Mouse (Mus musculus): ENCODE measurements around the gene Tmsb15l. TPM values are rescaled to one million over a fixed set of nuclear protein-coding genes. Genes with fewer than 3 reads are reported as not detected.

The Tmsb15l gene
- polyA plus RNA-seq, 1 experiment: not detected

DNA sequence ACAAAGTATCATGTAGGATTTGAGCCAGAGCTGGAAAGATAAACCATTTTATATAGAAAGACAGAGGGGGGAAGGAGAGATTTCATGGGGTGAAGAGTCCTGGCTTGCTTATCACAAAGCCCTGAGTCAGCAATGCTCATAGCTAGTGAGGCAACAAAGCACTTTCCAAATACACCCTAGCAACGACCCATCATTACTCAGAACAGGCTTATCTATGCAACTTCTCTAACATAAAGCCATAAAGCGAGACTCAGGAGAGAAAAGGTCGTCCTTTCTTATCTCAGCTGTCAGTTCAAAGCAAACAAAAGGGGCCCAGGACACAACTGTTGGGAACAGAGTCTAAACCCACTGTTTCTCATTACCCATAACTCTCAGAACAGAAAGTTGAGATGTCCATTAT is 38.7 kb downstream of the Tmsb15l start:
- no peaks in the 10 kb centered on the region for H3K27me3 ChIP-seq (ENCODE audit: control insufficient read depth, insufficient read depth, insufficient read length)
- TF ChIP-seq USF1 (IDR thresholded peaks at IDR 0.05; ENCODE audit: low read depth) (no peak), SRF (IDR thresholded peaks at IDR 0.05; ENCODE audit: control insufficient read depth, insufficient read length, low read depth) (no peak), MYOD1 (IDR thresholded peaks at IDR 0.05; ENCODE audit: control insufficient read depth in 1 of 3, insufficient read length in 2 of 3, low read depth in 2 of 3) (no peak), TCF3 (IDR thresholded peaks at IDR 0.05; ENCODE audit: insufficient read length, low read depth) (no peak), E2F4 (IDR thresholded peaks at IDR 0.05; ENCODE audit: insufficient read depth) (no peak), TCF12 (IDR thresholded peaks at IDR 0.05; ENCODE audit: insufficient read depth, poor library complexity, severe bottlenecking) (no peak), REST (IDR thresholded peaks at IDR 0.05; ENCODE audit: insufficient read depth, insufficient read length) (no peak), MAX (IDR thresholded peaks at IDR 0.05; ENCODE audit: low read depth) (no peak), POLR2AphosphoS2 (IDR thresholded peaks at IDR 0.05; ENCODE audit: insufficient read length, low read depth) (no peak)
- no peak overlapping the region for H3K4me3 ChIP-seq
- no peaks in the 10 kb centered on the region for H3K79me2 ChIP-seq (ENCODE audit: control insufficient read depth, insufficient read depth)
- H3K4me2 ChIP-seq (ENCODE audit: low read depth): no peak overlapping the region
- H3K36me3 ChIP-seq (ENCODE audit: control insufficient read depth, insufficient read depth): no peaks in the 10 kb centered on the region
- no peak overlapping the region for H3ac ChIP-seq (ENCODE audit: control insufficient read depth, insufficient read length)

DNA sequence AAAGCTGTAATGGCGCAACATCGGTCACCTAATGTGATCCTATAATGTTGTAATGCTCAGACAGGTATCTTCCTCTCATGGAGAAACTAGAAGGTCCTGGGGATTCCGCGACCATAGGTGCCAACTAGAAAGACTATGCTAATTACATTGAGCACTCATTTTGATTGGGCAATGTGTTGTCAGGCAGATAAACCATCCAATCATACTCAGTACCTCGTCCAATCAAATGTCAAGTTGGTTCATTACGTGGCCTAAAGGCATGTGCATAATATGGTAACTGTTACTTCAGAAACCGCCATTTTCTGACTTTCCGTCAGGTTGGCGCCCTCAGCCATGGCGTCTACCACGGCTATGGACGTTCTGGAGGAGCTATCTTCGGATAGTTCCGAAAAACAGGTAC is 49.6 kb downstream of the Tmsb15l start, which contains the start of gene H2bfm:
TSS of gene H2bfm (plus strand) at position 295 of the 400 bp plus-strand sequence.
- Histone ChIP-seq H3K36me3 (ENCODE audit: control insufficient read depth, insufficient read depth) (no peaks in the 10 kb centered on the region), H3ac (ENCODE audit: control insufficient read depth, insufficient read length) (no peak within 1 kb of the TSS), H3K79me2 (ENCODE audit: control insufficient read depth, insufficient read depth) (no peaks in the 10 kb centered on the region), H3K27me3 (ENCODE audit: control insufficient read depth, insufficient read depth, insufficient read length) (no peaks in the 10 kb centered on the region), H3K4me2 (ENCODE audit: low read depth) (no peak within 1 kb of the TSS), H3K4me3 (no peak within 1 kb of the TSS)
- TF ChIP-seq REST (IDR thresholded peaks at IDR 0.05; ENCODE audit: insufficient read depth, insufficient read length) (no peak), TCF12 (IDR thresholded peaks at IDR 0.05; ENCODE audit: insufficient read depth, poor library complexity, severe bottlenecking) (no peak), MYOD1 (IDR thresholded peaks at IDR 0.05; ENCODE audit: control insufficient read depth in 1 of 3, insufficient read length in 2 of 3, low read depth in 2 of 3) (no peak), CEBPB (IDR thresholded peaks at IDR 0.05; ENCODE audit: insufficient read depth, poor library complexity, severe bottlenecking) (no peak), E2F4 (IDR thresholded peaks at IDR 0.05; ENCODE audit: insufficient read depth) (no peak), SRF (IDR thresholded peaks at IDR 0.05; ENCODE audit: control insufficient read depth, insufficient read length, low read depth) (no peak), MAX (IDR thresholded peaks at IDR 0.05; ENCODE audit: low read depth) (no peak), POLR2AphosphoS2 (IDR thresholded peaks at IDR 0.05; ENCODE audit: insufficient read length, low read depth) (no peak), USF1 (IDR thresholded peaks at IDR 0.05; ENCODE audit: low read depth) (no peak)

- no peaks in the 10 kb centered on the region for H3K36me3 ChIP-seq (ENCODE audit: control insufficient read depth, insufficient read depth)
- no peak overlapping the region for H3ac ChIP-seq (ENCODE audit: control insufficient read depth, insufficient read length)
These were observed 50.8 kb downstream of the Tmsb15l start for GRCm38 (mm10) chrX:136925863-136926262.

More at GRCm38 (mm10) chrX:136925863-136926262, 50.8 kb downstream of the Tmsb15l start:
- TF ChIP-seq MYOG (IDR thresholded peaks at IDR 0.05; ENCODE audit: control insufficient read depth in 1 of 3, insufficient read depth in 1 of 3, insufficient read length in 2 of 3, low read depth in 2 of 3) (no peak), SRF (IDR thresholded peaks at IDR 0.05; ENCODE audit: control insufficient read depth, insufficient read length, low read depth) (no peak), REST (IDR thresholded peaks at IDR 0.05; ENCODE audit: insufficient read depth, insufficient read length) (no peak), POLR2AphosphoS2 (IDR thresholded peaks at IDR 0.05; ENCODE audit: insufficient read length, low read depth) (no peak), MYOD1 (IDR thresholded peaks at IDR 0.05; ENCODE audit: control insufficient read depth in 1 of 3, insufficient read length in 2 of 3, low read depth in 2 of 3) (no peak), TCF3 (IDR thresholded peaks at IDR 0.05; ENCODE audit: insufficient read length, low read depth) (no peak), CEBPB (IDR thresholded peaks at IDR 0.05; ENCODE audit: insufficient read depth, poor library complexity, severe bottlenecking) (no peak), TCF12 (IDR thresholded peaks at IDR 0.05; ENCODE audit: insufficient read depth, poor library complexity, severe bottlenecking) (no peak), POLR2A (IDR thresholded peaks at IDR 0.05; ENCODE audit: insufficient read length, low read depth) (no peak), E2F4 (IDR thresholded peaks at IDR 0.05; ENCODE audit: insufficient read depth) (no peak), USF1 (IDR thresholded peaks at IDR 0.05; ENCODE audit: low read depth) (no peak)
- H3K27me3 ChIP-seq (ENCODE audit: control insufficient read depth, insufficient read depth, insufficient read length): no peaks in the 10 kb centered on the region
- no peak overlapping the region for H3K4me2 ChIP-seq (ENCODE audit: low read depth)
- H3K79me2 ChIP-seq (ENCODE audit: control insufficient read depth, insufficient read depth): no peaks in the 10 kb centered on the region
- no peak overlapping the region for H3K4me3 ChIP-seq

Other genes starting within 250 kb of the Tmsb15l start
- 202 TPM for gene Morf4l2, start 233.2 kb downstream of the Tmsb15l start, polyA plus RNA-seq (2012; fragmentation: generic; extraction: Trizol)
- gene Glra4, start 196.7 kb downstream of the Tmsb15l start, polyA plus RNA-seq (2012; fragmentation: generic; extraction: Trizol): not detected
- 0.14 TPM for gene Plp1, start 154.2 kb downstream of the Tmsb15l start, polyA plus RNA-seq (2012; fragmentation: generic; extraction: Trizol)
- gene Rab9b, start 108.1 kb downstream of the Tmsb15l start, polyA plus RNA-seq (2012; fragmentation: generic; extraction: Trizol): not detected
- gene H2bfm, start 49.5 kb downstream of the Tmsb15l start, polyA plus RNA-seq (2012; fragmentation: generic; extraction: Trizol): not detected
- not detected for gene Tmsb15b2, start 1.4 kb downstream of the Tmsb15l start, polyA plus RNA-seq (2012; fragmentation: generic; extraction: Trizol)
- gene Tmsb15b1, start within 50 bp of the Tmsb15l start, polyA plus RNA-seq (2012; fragmentation: generic; extraction: Trizol): not detected
- gene Zcchc18, start 16.3 kb upstream of the Tmsb15l start, polyA plus RNA-seq (2012; fragmentation: generic; extraction: Trizol): 0.01 TPM
- 1.1 TPM for gene Slc25a53, start 61.4 kb upstream of the Tmsb15l start, polyA plus RNA-seq (2012; fragmentation: generic; extraction: Trizol)
- gene Fam199x, start 72.7 kb upstream of the Tmsb15l start, polyA plus RNA-seq (2012; fragmentation: generic; extraction: Trizol): 0.44 TPM
- not detected for gene Esx1, start 145.2 kb upstream of the Tmsb15l start, polyA plus RNA-seq (2012; fragmentation: generic; extraction: Trizol)

Measured in myocyte (in vitro differentiated cells).